Mouse (Mus musculus): ENCODE results near the gene Gpr139. TPM values are rescaled to one million over a fixed set of nuclear protein-coding genes. Genes with fewer than 3 reads are reported as not detected.

The Gpr139 gene
- polyA plus RNA-seq (2012; rRNA removed) = not detected in 2 replicates

DNA sequence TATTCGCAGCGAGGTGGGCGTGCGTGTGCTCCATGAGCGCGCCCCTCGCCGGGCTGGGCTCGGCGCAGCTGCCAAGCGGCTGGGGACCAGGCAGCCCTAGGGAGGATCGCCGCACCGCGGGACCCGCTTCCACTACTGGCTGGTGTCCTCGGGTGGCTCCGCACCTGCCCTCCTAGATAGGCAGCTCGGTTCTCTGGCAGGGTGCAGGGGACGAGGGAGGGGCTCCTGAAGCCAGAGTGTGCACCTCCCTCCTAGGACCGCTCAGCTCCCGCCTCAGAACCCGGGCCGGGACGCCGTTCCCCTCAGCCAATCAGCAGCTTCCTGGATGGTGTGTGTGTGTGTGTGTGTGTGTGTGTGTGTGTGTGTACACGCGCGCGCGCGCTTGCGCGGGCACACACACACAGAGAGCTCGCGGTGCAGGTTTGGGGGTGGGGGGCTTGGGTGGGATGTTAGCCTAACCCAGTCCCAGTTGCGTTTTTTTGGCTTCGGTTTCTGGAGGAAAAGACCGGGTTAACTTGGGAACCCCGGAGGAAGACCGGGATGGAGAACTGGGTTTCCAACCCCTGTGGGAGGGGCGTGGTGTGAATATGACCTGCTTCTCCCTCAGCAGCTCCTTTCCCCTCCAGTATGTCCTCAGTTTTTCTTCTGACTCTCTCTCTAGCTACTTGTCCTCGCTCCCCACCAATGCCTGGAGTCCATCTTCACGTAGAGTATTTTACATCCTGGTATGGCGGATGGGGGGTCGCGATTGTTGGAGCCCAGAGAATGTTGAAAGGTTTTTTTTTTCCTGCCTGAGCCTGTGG is at the start of gene Gpr139:
Gene Gpr139 (minus strand): TSS at position 263 of the 803 bp plus-strand sequence.

Other genes with a start within 250 kb of the Gpr139 start
- gene Gprc5b, start 189.4 kb downstream of the Gpr139 start, polyA plus RNA-seq (2012; rRNA removed) = 0.55 TPM in 2 replicates

All from liver, embryonic 14 days (tissue).